Mouse (Mus musculus) left cerebral cortex, postnatal 25 days (tissue): ENCODE measurements at regions not wholly inside any gene's neighbourhood (a gene's known extent, or its start where the extent isn't known, plus 50 kb on each side); places are given as distances from the start of the nearest gene placed in this dataset.

Experiments
- DNase-seq, 2 experiments: peaks; one replicate each; pipeline ENCODE4 v3.0.0; 2022; ENCODE audit warnings: low spot score in 2 of 2, mixed read lengths in 1 of 2
- intact Hi-C: fragments of 180-260 bp; cut with DNase I; formaldehyde crosslinking; loops from one replicate; pipeline ENCODE4 v1.15.1; 2025

DNA sequence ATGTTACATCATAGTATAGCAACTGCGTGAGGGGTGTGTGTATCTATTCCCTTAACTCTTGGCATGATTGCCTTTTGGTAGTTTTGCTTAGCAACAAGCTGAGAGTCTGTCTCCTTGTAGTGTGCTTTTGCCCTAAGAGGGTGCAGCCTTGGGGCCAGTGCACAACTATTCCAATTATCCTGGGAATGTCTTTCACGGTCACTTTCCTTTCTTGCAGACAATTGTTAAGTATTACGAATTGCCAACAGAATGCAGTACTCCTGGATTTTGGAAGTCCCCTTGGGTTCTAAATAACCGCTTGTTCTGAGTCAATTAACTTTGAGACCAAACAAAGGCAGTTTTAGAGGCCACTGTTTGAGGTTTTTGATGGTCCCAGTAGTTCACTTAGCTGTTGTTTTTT, 242.1 kb upstream of the Ano5 start:
- intact Hi-C loops = loop anchor here (10.0 kb wide), 3 partner anchors 166 to 1314 kb away; no protein-coding TSS in a partner anchor
- DNase-seq = no peak

DNA sequence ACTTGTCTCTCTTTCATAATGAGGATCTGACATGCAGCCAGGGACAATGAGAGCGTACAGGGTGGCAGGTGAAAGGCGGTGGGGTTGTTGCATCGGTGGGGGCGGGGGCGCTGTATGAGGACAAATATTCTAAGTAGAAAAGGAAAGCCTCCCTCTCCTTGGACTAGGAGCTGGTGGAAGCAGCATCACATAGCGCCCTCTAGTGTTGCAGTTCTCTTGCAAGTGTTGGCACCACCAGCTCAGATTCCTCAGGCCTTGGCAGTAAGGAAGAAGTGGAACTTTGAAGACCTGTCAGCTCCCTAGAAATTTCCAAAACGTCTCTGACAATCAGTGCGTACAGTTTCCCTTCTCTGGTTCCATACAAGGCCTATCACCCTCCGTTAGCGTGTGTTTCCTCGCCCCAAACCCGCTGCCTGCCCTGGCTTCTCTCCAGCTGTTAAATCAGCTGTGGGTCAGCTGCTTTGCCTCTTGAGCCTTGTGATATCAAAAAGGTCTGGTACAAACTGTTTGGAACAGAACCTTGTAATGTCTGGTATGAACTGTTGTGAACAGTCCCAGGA, 240.2 kb upstream of the Ano5 start:
- intact Hi-C loops = no loop called here
- peak; percentile 64 to 68 for DNase-seq

- no peak for DNase-seq
- intact Hi-C loops = no loop called here
Measured at GRCm38 (mm10) chr7:51281470-51281869, 229.4 kb upstream of the Ano5 start.

- no peak for DNase-seq
- intact Hi-C loops = no loop called here
Measured at GRCm38 (mm10) chr7:51300238-51300637, 210.6 kb upstream of the Ano5 start.

GRCm38 (mm10) chr7:51307757-51308156, 203.1 kb upstream of the Ano5 start:
- intact Hi-C loops = no loop called here
- DNase-seq = no peak

GRCm38 (mm10) chr7:51310191-51310590, 200.6 kb upstream of the Ano5 start:
- intact Hi-C loops = no loop called here
- no peak for DNase-seq

DNA sequence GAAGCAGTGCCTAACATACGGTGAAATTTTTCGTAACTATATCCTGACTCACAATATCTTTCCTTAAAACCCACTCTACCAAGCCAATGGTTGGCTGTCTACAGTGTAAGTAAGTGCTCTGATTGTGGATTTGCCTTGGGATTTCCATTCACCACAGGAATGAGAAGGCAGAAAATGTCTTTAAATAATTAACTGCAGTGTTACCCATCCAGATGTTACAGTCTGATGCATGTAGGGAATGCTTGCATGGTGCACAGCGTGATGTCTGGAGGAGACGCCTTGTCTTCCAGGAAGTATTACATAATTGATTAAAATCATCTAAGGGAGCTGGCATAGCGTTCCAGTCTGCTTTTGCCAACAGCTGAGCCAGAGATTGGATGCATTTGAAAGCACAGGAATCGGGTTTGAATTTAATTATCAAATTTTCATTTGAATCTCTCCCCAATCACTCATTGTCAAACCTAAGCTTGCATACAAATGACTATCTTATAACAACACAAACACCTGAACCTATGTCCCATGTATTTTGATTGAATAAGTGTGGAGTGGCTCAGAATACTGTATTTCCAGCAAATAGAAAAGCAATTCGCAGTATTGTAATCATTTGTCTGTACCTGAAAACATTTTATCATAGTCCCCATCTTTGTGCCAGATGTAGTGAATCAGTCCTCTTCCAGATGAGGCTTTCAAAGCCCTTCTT, 170.8 kb upstream of the Ano5 start:
- peak in 1 of 2 experiments; percentile 22 for DNase-seq

DNA sequence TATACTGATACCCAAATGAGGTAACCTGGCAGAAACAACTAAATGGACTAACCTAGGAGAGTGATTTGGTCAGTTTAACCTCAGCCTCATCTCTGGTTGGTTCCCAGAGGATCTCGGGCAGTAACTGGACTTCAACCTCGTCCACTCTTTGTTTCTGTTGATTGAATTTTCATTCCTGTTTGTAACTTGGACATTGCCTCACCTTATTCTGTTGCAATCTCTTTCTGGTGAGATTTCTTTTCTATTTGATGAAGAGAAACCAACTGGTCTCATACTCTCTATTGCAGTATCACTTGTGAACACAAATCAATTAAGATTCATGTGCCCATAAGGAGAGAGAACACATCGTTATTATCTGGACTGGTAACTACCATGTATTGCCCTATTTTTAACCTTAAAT, 163.3 kb upstream of the Ano5 start:
- DNase-seq = no peak
- intact Hi-C loops = no loop called here

More for the DNA sequence above, 170.8 kb upstream of the Ano5 start:
- intact Hi-C loops = no loop called here

DNA sequence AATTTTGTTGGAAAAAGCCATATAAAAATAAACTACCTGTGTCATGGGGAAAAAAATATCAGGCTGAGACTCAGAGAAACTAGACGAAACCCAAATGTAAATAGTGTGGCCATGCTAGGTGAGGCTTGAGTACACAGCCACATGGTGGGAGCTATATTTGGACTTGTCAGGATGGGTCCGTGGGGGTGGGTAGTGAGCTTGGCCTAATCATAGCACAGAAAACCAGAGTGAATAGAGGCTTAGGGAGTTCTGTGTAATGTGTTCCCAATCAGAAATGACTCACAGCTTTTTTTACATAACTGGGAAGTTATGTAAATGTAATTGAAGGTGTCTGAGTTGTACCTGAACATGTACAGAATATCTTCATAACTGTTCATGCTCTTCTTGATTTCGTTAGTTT, 150.7 kb upstream of the Ano5 start:
- peak; percentile 23 to 75 for DNase-seq
- intact Hi-C loops = no loop called here

DNA sequence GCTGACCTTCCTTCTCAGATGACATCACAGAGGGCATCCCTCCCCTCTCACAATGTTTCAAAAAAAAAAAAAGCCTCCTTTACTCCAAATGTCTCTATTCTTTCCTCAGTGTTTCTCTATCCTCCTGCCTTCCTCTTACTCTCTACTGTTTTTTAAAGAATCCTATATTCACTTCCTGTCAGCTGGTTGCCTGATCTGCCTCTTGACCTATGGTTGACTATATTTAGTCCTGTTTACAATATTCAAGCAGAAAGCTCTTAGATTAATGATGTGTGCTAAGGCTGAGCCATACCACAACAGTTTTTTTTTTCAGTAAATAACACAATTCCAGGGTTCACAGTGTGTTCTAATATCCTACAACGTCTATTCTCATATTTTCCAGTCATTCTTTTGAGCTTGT, 133.2 kb upstream of the Ano5 start:
- DNase-seq = no peak
- intact Hi-C loops = no loop called here
